Mouse (Mus musculus) heart, embryonic 10.5 days (tissue): ENCODE results near the gene BC005537. TPM values are rescaled to one million over a fixed set of nuclear protein-coding genes. Genes with fewer than 3 reads are reported as not detected.
"Not testable (repeated sequence)": the region's sequence is repeated elsewhere in the genome, so short reads cannot be mapped to it uniquely, and the experiment has no call there.

ENCODE experiments used
- DNase-seq: peaks from one replicate; pipeline ENCODE4 v3.0.0-alpha.2; 2017; ENCODE audit warnings: low spot score
- H3K27ac ChIP-seq: fragments of 300-500 bp; sonication (generic); 2 replicates; pipeline ENCODE4 v1.5.1; 2016; ENCODE audit warnings: mild to moderate bottlenecking
- H3K27me3 ChIP-seq: fragments of 300-500 bp; sonication (generic); 2 replicates; pipeline ENCODE4 v1.6.1; 2016; ENCODE audit warnings: mild to moderate bottlenecking; ENCODE audit not compliant: poor library complexity, insufficient read depth, severe bottlenecking
- H3K36me3 ChIP-seq: fragments of 300-500 bp; sonication (generic); 2 replicates; pipeline ENCODE4 v1.6.1; 2016; ENCODE audit warnings: mild to moderate bottlenecking, moderate library complexity
- H3K4me1 ChIP-seq: fragments of 300-500 bp; sonication (generic); 2 replicates; pipeline ENCODE4 v1.6.1; 2016; ENCODE audit warnings: mild to moderate bottlenecking
- H3K4me3 ChIP-seq: fragments of 300-500 bp; sonication (generic); 2 replicates; pipeline ENCODE4 v1.5.1; 2016; ENCODE audit warnings: mild to moderate bottlenecking, moderate library complexity
- H3K9me3 ChIP-seq: fragments of 300-500 bp; sonication (generic); 2 replicates; pipeline ENCODE4 v1.6.1; 2016; ENCODE audit warnings: mild to moderate bottlenecking, moderate library complexity
- WGBS: fragments of 180-500 bp; shearing (Covaris S2); methylation state at CpG from one replicate; pipeline ENCODE4 v1.1.7; 2016; 5-methylcytosine and 5-hydroxymethylcytosine counted together
- polyA plus RNA-seq: library from polyadenylated mRNA; unstranded; fragments of >200 nt; fragmentation: Nextera tagmentation; extraction: Ambion mirVana; gene quantifications from 2 replicates; pipeline ENCODE4 v1.2.1, GENCODE M21; 2016

BC005537 gene
- 8.0 and 10.4 TPM in 2 replicates for polyA plus RNA-seq

- Histone ChIP-seq H3K27me3 (no peaks in the 10 kb centered on the region), H3K4me1 (peaks cover 13% of the 10 kb centered on the region; the same call in 1 of the 2 replicates), H3K27ac (peak within 1 kb of the TSS; percentile 99), H3K4me3 (peak within 1 kb of the TSS; percentile 100), H3K36me3 (peaks cover 15% of the 10 kb centered on the region; the same call in 1 of the 2 replicates), H3K9me3 (no peaks in the 10 kb centered on the region)
- 2% methylated on average over 64 of the region's 74 CpGs for WGBS
- peak; percentile 92 for DNase-seq
Measured at GRCm38 (mm10) chr13:24801308-24801921, at the start of gene BC005537. Gene BC005537 (plus strand): TSS chr13:24801657.

- Histone ChIP-seq H3K4me3 (no peak overlapping the region), H3K36me3 (peaks cover 76% of the 10 kb centered on the region), H3K9me3 (no peaks in the 10 kb centered on the region), H3K27me3 (no peaks in the 10 kb centered on the region), H3K27ac (no peak overlapping the region), H3K4me1 (peaks cover 5% of the 10 kb centered on the region)
- 93% methylated on average over 3 of the region's 3 CpGs for WGBS
- DNase-seq = no peak
Measured at GRCm38 (mm10) chr13:24756756-24757155, 44.7 kb upstream of the BC005537 start.

- peaks cover 13% of the 10 kb centered on the region for H3K4me1 ChIP-seq
- H3K27ac ChIP-seq = no peak overlapping the region
- no peaks in the 10 kb centered on the region for H3K27me3 ChIP-seq
- H3K4me3 ChIP-seq = no peak overlapping the region
- H3K36me3 ChIP-seq = peaks cover 65% of the 10 kb centered on the region
- DNase-seq = no peak
- H3K9me3 ChIP-seq = no peaks in the 10 kb centered on the region
- 80% methylated on average over 12 of the region's 12 CpGs for WGBS
Measured at GRCm38 (mm10) chr13:24757820-24758564, 43.5 kb upstream of the BC005537 start.

- no peak for DNase-seq
- Histone ChIP-seq H3K4me3 (no peak overlapping the region), H3K27me3 (no peaks in the 10 kb centered on the region), H3K9me3 (no peaks in the 10 kb centered on the region), H3K4me1 (peaks cover 13% of the 10 kb centered on the region), H3K27ac (no peak overlapping the region), H3K36me3 (peaks cover 53% of the 10 kb centered on the region)
- WGBS = 90% methylated on average over 10 of the region's 10 CpGs
Measured at GRCm38 (mm10) chr13:24759451-24759850, 42.0 kb upstream of the BC005537 start.

GRCm38 (mm10) chr13:24760351-24760870 lies 41.0 kb upstream of the BC005537 start:
- DNase-seq = no peak
- no peaks in the 10 kb centered on the region for H3K27me3 ChIP-seq
- peak overlapping the region; percentile 98 for H3K4me3 ChIP-seq
- no peaks in the 10 kb centered on the region for H3K9me3 ChIP-seq
- WGBS = 71% methylated on average over 5 of the region's 5 CpGs
- H3K4me1 ChIP-seq = peaks cover 13% of the 10 kb centered on the region
- peaks cover 44% of the 10 kb centered on the region for H3K36me3 ChIP-seq
- peak overlapping the region; percentile 99 for H3K27ac ChIP-seq

GRCm38 (mm10) chr13:24761083-24761402 lies 40.4 kb upstream of the BC005537 start:
- WGBS = 3% methylated on average over 10 of the region's 10 CpGs

GRCm38 (mm10) chr13:24761403-24762227 lies 39.8 kb upstream of the BC005537 start, which contains the start of gene Gmnn:
Gene Gmnn (minus strand): TSS chr13:24761923.
- peak within 1 kb of the TSS; percentile 99 for H3K27ac ChIP-seq
- peaks cover 13% of the 10 kb centered on the region for H3K4me1 ChIP-seq
- no peaks in the 10 kb centered on the region for H3K27me3 ChIP-seq
- peak within 1 kb of the TSS; percentile 98 for H3K4me3 ChIP-seq
- peak; percentile 97 for DNase-seq
- under 1% methylated on average over 79 of the region's 79 CpGs for WGBS
- no peaks in the 10 kb centered on the region for H3K9me3 ChIP-seq
- peaks cover 32% of the 10 kb centered on the region for H3K36me3 ChIP-seq

More at GRCm38 (mm10) chr13:24761083-24761402, 40.4 kb upstream of the BC005537 start:
- Histone ChIP-seq H3K4me3 (peak overlapping the region; percentile 98), H3K27ac (peak overlapping the region; percentile 99), H3K4me1 (peaks cover 13% of the 10 kb centered on the region), H3K9me3 (no peaks in the 10 kb centered on the region), H3K36me3 (peaks cover 37% of the 10 kb centered on the region), H3K27me3 (no peaks in the 10 kb centered on the region)
- DNase-seq = no peak

- WGBS = 38% methylated on average over 4 of the region's 4 CpGs
- H3K4me1 ChIP-seq = peaks cover 13% of the 10 kb centered on the region
- DNase-seq = no peak
- no peaks in the 10 kb centered on the region for H3K9me3 ChIP-seq
- peak overlapping the region; percentile 98 for H3K4me3 ChIP-seq
- peak overlapping the region; percentile 99 for H3K27ac ChIP-seq
- peaks cover 25% of the 10 kb centered on the region for H3K36me3 ChIP-seq
- no peaks in the 10 kb centered on the region for H3K27me3 ChIP-seq
Measured at GRCm38 (mm10) chr13:24762254-24762653, 39.2 kb upstream of the BC005537 start.

GRCm38 (mm10) chr13:24767809-24768208 lies 33.6 kb upstream of the BC005537 start:
- H3K27me3 ChIP-seq, H3K27ac ChIP-seq, H3K9me3 ChIP-seq, H3K4me1 ChIP-seq, DNase-seq, H3K36me3 ChIP-seq, H3K4me3 ChIP-seq: not testable (repeated sequence)
- 71% methylated on average over 4 of the region's 4 CpGs for WGBS

- not testable (repeated sequence) for H3K27ac ChIP-seq, H3K4me3 ChIP-seq, H3K36me3 ChIP-seq, H3K9me3 ChIP-seq, H3K4me1 ChIP-seq, H3K27me3 ChIP-seq, DNase-seq
- 92% methylated on average over 9 of the region's 10 CpGs for WGBS
Measured at GRCm38 (mm10) chr13:24771482-24771881, 30.0 kb upstream of the BC005537 start.

GRCm38 (mm10) chr13:24776146-24776844 lies 25.2 kb upstream of the BC005537 start:
- no peaks in the 10 kb centered on the region for H3K4me1 ChIP-seq
- no peaks in the 10 kb centered on the region for H3K27me3 ChIP-seq
- WGBS = 55% methylated on average over 7 of the region's 7 CpGs
- H3K4me3 ChIP-seq = no peak overlapping the region
- no peak overlapping the region for H3K27ac ChIP-seq
- no peaks in the 10 kb centered on the region for H3K36me3 ChIP-seq
- no peaks in the 10 kb centered on the region for H3K9me3 ChIP-seq
- no peak for DNase-seq

GRCm38 (mm10) chr13:24778026-24778425 lies 23.4 kb upstream of the BC005537 start:
- no peak overlapping the region for H3K4me3 ChIP-seq
- no peak overlapping the region for H3K27ac ChIP-seq
- H3K4me1 ChIP-seq = no peaks in the 10 kb centered on the region
- DNase-seq = no peak
- 74% methylated on average over 2 of the region's 2 CpGs for WGBS
- H3K27me3 ChIP-seq = no peaks in the 10 kb centered on the region
- no peaks in the 10 kb centered on the region for H3K9me3 ChIP-seq
- H3K36me3 ChIP-seq = no peaks in the 10 kb centered on the region
